Mouse (Mus musculus) lung, adult 2 months (tissue): ENCODE results near the gene Nfkbiz.

ENCODE experiments used
- CTCF ChIP-seq: fragments of 200-500 bp; IDR thresholded peaks from 2 replicates; pipeline ENCODE4 v1.5.1; 2011; ENCODE audit warnings: mild to moderate bottlenecking, low read length, control low read depth; ENCODE audit not compliant: insufficient read depth
- POLR2A ChIP-seq: fragments of 200-500 bp; IDR thresholded peaks from 2 replicates; pipeline ENCODE4 v1.6.1; 2011; ENCODE audit warnings: low read depth, mild to moderate bottlenecking, control low read depth, low read length, borderline replicate concordance; ENCODE audit errors: extremely low read depth

- TF ChIP-seq CTCF (no peak), POLR2A (no peak)
These were observed 49.4 kb downstream of the Nfkbiz start for GRCm38 (mm10) chr16:55789291-55789690.
